Comparison of ENCODE assay signal across 24 mouse cellular contexts in genomic region chr16:48594457-48594856, GRCm38 (mm10).
DNase-seq lines count a peak whose midpoint lies in the region; ATAC-seq and TF ChIP-seq lines count a peak whose summit lies in the region.
"Had no signal": no experiment of that assay in that cellular context is flagged by ENCODE, and none has a peak within 500 bp of the region (broad histone marks: within the 10 kb centered on the region; RNA-seq: fewer than 3 reads in every experiment).

No protein-coding gene starts in this region.

- TF ChIP-seq POLR2A in thymus, adult 2 months (IDR thresholded peaks at IDR 0.05; ENCODE audit: control insufficient read depth, extremely low read depth, insufficient read depth, low read length, poor library complexity) = no peak

- no peak overlapping the region for H3K4me2 ChIP-seq in hindbrain, postnatal 0 days (ENCODE audit: low read depth, low read length)
- H3K4me2 ChIP-seq: forebrain, embryonic 15.5 days; heart, embryonic 15.5 days; stomach, embryonic 15.5 days had no signal

- WGBS in thymus, adult 2 months = 6% methylated on average over 5 of the region's 5 CpGs
- WGBS in hindbrain, postnatal 0 days = 80% methylated on average over 5 of the region's 5 CpGs

- no peak overlapping the region for H3K4me3 ChIP-seq in thymus, adult 2 months (ENCODE audit: control insufficient read depth, insufficient read depth, low read length)
- H3K4me3 ChIP-seq in hindbrain, postnatal 0 days (ENCODE audit: low read length) = no peak overlapping the region
- H3K4me3 ChIP-seq: forebrain, embryonic 15.5 days; heart, embryonic 15.5 days; stomach, embryonic 15.5 days had no signal

- ATAC-seq in inflammation-experienced regulatory T-cells, adult 6 months = peak; percentile 84
- no peak for ATAC-seq in hindbrain, postnatal 0 days
- ATAC-seq in megakaryocyte, adult 5-6 weeks (ENCODE audit: poor library complexity, severe bottlenecking) = no peak
- ATAC-seq: forebrain, embryonic 15.5 days; intestine, postnatal 0 days had no signal

- H3K9ac ChIP-seq in hindbrain, postnatal 0 days (replicated peaks; ENCODE audit: low read length) = no peak overlapping the region
- H3K9ac ChIP-seq: forebrain, embryonic 15.5 days; heart, embryonic 15.5 days; liver, embryonic 14.5 days; stomach, embryonic 15.5 days had no signal

- H3K27me3 ChIP-seq in thymus, adult 2 months (ENCODE audit: control insufficient read depth, insufficient read depth, low read length) = no peaks in the 10 kb centered on the region
- H3K27me3 ChIP-seq in hindbrain, postnatal 0 days (ENCODE audit: insufficient read depth, low read length) = no peaks in the 10 kb centered on the region
- H3K27me3 ChIP-seq: forebrain, embryonic 15.5 days; heart, embryonic 15.5 days; stomach, embryonic 15.5 days had no signal

- peaks cover 20% of the 10 kb centered on the region for H3K4me1 ChIP-seq in thymus, adult 2 months (replicated peaks; ENCODE audit: control insufficient read depth, insufficient read depth, low read length)
- H3K4me1 ChIP-seq in hindbrain, postnatal 0 days (ENCODE audit: insufficient read depth, low read length) = no peaks in the 10 kb centered on the region
- H3K4me1 ChIP-seq: forebrain, embryonic 15.5 days; heart, embryonic 15.5 days; stomach, embryonic 15.5 days had no signal

- H3K36me3 ChIP-seq in thymus, adult 2 months (ENCODE audit: control insufficient read depth, insufficient read depth, low read length) = no peaks in the 10 kb centered on the region
- H3K36me3 ChIP-seq in hindbrain, postnatal 0 days (ENCODE audit: insufficient read depth, low read length) = no peaks in the 10 kb centered on the region
- H3K36me3 ChIP-seq: forebrain, embryonic 15.5 days; heart, embryonic 15.5 days; stomach, embryonic 15.5 days had no signal

- peak overlapping the region; percentile 72; the same call in 1 of the 2 replicates for H3K27ac ChIP-seq in thymus, adult 2 months (ENCODE audit: control insufficient read depth, insufficient read depth, low read length)
- H3K27ac ChIP-seq in hindbrain, postnatal 0 days = no peak overlapping the region
- H3K27ac ChIP-seq: forebrain, embryonic 15.5 days; heart, embryonic 15.5 days; liver, embryonic 14.5 days; macrophage; stomach, embryonic 15.5 days had no signal

- TF ChIP-seq CTCF in thymus, adult 2 months (IDR thresholded peaks at IDR 0.05; ENCODE audit: borderline replicate concordance, control insufficient read depth, extremely low read depth, insufficient read depth, low read length, poor library complexity) = no peak
- no peak for TF ChIP-seq CTCF in hindbrain, postnatal 0 days (IDR thresholded peaks at IDR 0.05; ENCODE audit: low read depth)

- H3K9me3 ChIP-seq in hindbrain, postnatal 0 days (ENCODE audit: low read length) = no peaks in the 10 kb centered on the region
- H3K9me3 ChIP-seq: forebrain, embryonic 15.5 days; heart, embryonic 15.5 days; stomach, embryonic 15.5 days had no signal

- peak; percentile 22 to 55 for DNase-seq in CD8-positive naive resting alpha-beta T cell, adult 2 months (ENCODE audit: low read depth in 2 of 2, low spot score in 2 of 2)
- DNase-seq in thymus, adult 2 months = peak; percentile 70
- DNase-seq in thymus, postnatal 36 days = peak; percentile 61 to 81
- no peak for DNase-seq in kidney, adult 9 months
- DNase-seq in hindbrain, postnatal 0 days (ENCODE audit: low spot score) = no peak
- DNase-seq in frontal cortex, postnatal 25 days (ENCODE audit: low spot score in 2 of 2) = no peak
- DNase-seq: adrenal gland, adult 8-10 months; cerebellum, adult 11 months; cerebellum, adult 9-10 months; cerebellum, postnatal 36 days; kidney, postnatal 25 days; liver; lung, adult 2 months; lung, postnatal 10 days; midbrain, embryonic 14.5 days; right cerebral cortex, adult 18-20 months had no signal

Comparison
In these comparisons a context has a peak if more than half of its experiments do, and no peak if none do; other contexts are left out.
1. DNase-seq: peak in CD8-positive naive resting alpha-beta T cell, adult 2 months (2 of 2), thymus, adult 2 months (single experiment) and thymus, postnatal 36 days (2 of 2); none in kidney, adult 9 months (single experiment), hindbrain, postnatal 0 days (single experiment) and frontal cortex, postnatal 25 days (0 of 2).